Mouse (Mus musculus): ENCODE results near the gene Zic1. TPM values are rescaled to one million over a fixed set of nuclear protein-coding genes. Genes with fewer than 3 reads are reported as not detected.

Zic1 gene
- polyA plus RNA-seq (2014; fragmentation: Nextera tagmentation; extraction: Ambion mirVana) = 14.4 and 14.8 TPM in 2 replicates

GRCm38 (mm10) chr9:91365664-91366063 is at the start of gene Zic1:
Gene Zic1, minus strand, starts transcription at chr9:91365810.
- H3K36me3 ChIP-seq (ENCODE audit: control insufficient read depth, insufficient read depth, low read length) = peaks cover 4% of the 10 kb centered on the region; the same call in 1 of the 2 replicates
- DNase-seq (ENCODE audit: low spot score) (peak; percentile 89), ATAC-seq (peak; percentile 82)
- H3K27ac ChIP-seq (ENCODE audit: low read depth, low read length) = peak within 1 kb of the TSS; percentile 95
- peak within 1 kb of the TSS; percentile 57 for H3K4me2 ChIP-seq (ENCODE audit: low read length)
- H3K4me3 ChIP-seq (ENCODE audit: low read depth, low read length) = peak within 1 kb of the TSS; percentile 60
- no peaks in the 10 kb centered on the region for H3K9me3 ChIP-seq (replicated peaks; ENCODE audit: control insufficient read depth, low read length)
- 0% methylated on average over 31 of the region's 33 CpGs for WGBS
- H3K27me3 ChIP-seq (replicated peaks; ENCODE audit: control insufficient read depth, insufficient read depth, low read length) = peaks cover 34% of the 10 kb centered on the region
- H3K9ac ChIP-seq (ENCODE audit: low read length) = peak within 1 kb of the TSS; percentile 93
- H3K4me1 ChIP-seq (ENCODE audit: control insufficient read depth, insufficient read depth, low read length) = no peaks in the 10 kb centered on the region

- Histone ChIP-seq H3K36me3 (ENCODE audit: control insufficient read depth, insufficient read depth, low read length) (no peaks in the 10 kb centered on the region), H3K4me2 (ENCODE audit: low read length) (peak overlapping the region; percentile 44), H3K4me3 (ENCODE audit: low read depth, low read length) (peak overlapping the region; percentile 13; the same call in 1 of the 2 replicates), H3K9ac (ENCODE audit: low read length) (no peak overlapping the region), H3K4me1 (ENCODE audit: control insufficient read depth, insufficient read depth, low read length) (peaks cover 3% of the 10 kb centered on the region; the same call in 1 of the 2 replicates), H3K27ac (ENCODE audit: low read depth, low read length) (peak overlapping the region; percentile 5), H3K27me3 (replicated peaks; ENCODE audit: control insufficient read depth, insufficient read depth, low read length) (peaks cover 69% of the 10 kb centered on the region), H3K9me3 (replicated peaks; ENCODE audit: control insufficient read depth, low read length) (no peaks in the 10 kb centered on the region)
- 1% methylated on average over 12 of the region's 12 CpGs for WGBS
- peak; percentile 89 for DNase-seq (ENCODE audit: low spot score)
- peak; percentile 83 for ATAC-seq
These were observed 48.5 kb upstream of the Zic1 start for GRCm38 (mm10) chr9:91414007-91414661.

- WGBS = 10% methylated on average over 3 of the region's 3 CpGs
- Histone ChIP-seq H3K9me3 (replicated peaks; ENCODE audit: control insufficient read depth, low read length) (no peaks in the 10 kb centered on the region), H3K27ac (ENCODE audit: low read depth, low read length) (peak overlapping the region; percentile 48; the same call in 1 of the 2 replicates), H3K4me3 (ENCODE audit: low read depth, low read length) (no peak overlapping the region), H3K9ac (ENCODE audit: low read length) (peak overlapping the region; percentile 25; the same call in 1 of the 2 replicates), H3K27me3 (replicated peaks; ENCODE audit: control insufficient read depth, insufficient read depth, low read length) (peaks cover 53% of the 10 kb centered on the region), H3K36me3 (ENCODE audit: control insufficient read depth, insufficient read depth, low read length) (no peaks in the 10 kb centered on the region), H3K4me1 (ENCODE audit: control insufficient read depth, insufficient read depth, low read length) (peaks cover 2% of the 10 kb centered on the region; the same call in 1 of the 2 replicates), H3K4me2 (ENCODE audit: low read length) (peak overlapping the region; percentile 14; the same call in 1 of the 2 replicates)
- no peak for DNase-seq (ENCODE audit: low spot score)
- ATAC-seq = no peak
These were observed 44.2 kb upstream of the Zic1 start for GRCm38 (mm10) chr9:91409771-91410170.

- DNase-seq (ENCODE audit: low spot score) (no peak), ATAC-seq (no peak)
- Histone ChIP-seq H3K4me2 (ENCODE audit: low read length) (peak overlapping the region; percentile 41), H3K36me3 (ENCODE audit: control insufficient read depth, insufficient read depth, low read length) (no peaks in the 10 kb centered on the region), H3K9me3 (replicated peaks; ENCODE audit: control insufficient read depth, low read length) (no peaks in the 10 kb centered on the region), H3K27me3 (replicated peaks; ENCODE audit: control insufficient read depth, insufficient read depth, low read length) (peaks cover 77% of the 10 kb centered on the region), H3K4me1 (ENCODE audit: control insufficient read depth, insufficient read depth, low read length) (no peaks in the 10 kb centered on the region), H3K9ac (ENCODE audit: low read length) (peak overlapping the region; percentile 57; the same call in 1 of the 2 replicates), H3K27ac (ENCODE audit: low read depth, low read length) (peak overlapping the region; percentile 55), H3K4me3 (ENCODE audit: low read depth, low read length) (peak overlapping the region; percentile 16)
- 2% methylated on average over 6 of the region's 6 CpGs for WGBS
These were observed 40.7 kb upstream of the Zic1 start for GRCm38 (mm10) chr9:91406258-91406763.

GRCm38 (mm10) chr9:91405753-91406178 is 40.2 kb upstream of the Zic1 start:
- peaks cover 77% of the 10 kb centered on the region for H3K27me3 ChIP-seq (replicated peaks; ENCODE audit: control insufficient read depth, insufficient read depth, low read length)
- H3K27ac ChIP-seq (ENCODE audit: low read depth, low read length) = peak overlapping the region; percentile 55
- H3K9ac ChIP-seq (ENCODE audit: low read length) = peak overlapping the region; percentile 57
- peak overlapping the region; percentile 41 for H3K4me2 ChIP-seq (ENCODE audit: low read length)
- ATAC-seq = 0 out of 2 replicates have a peak, but pooled peaks have one; percentile 25
- no peaks in the 10 kb centered on the region for H3K9me3 ChIP-seq (replicated peaks; ENCODE audit: control insufficient read depth, low read length)
- H3K36me3 ChIP-seq (ENCODE audit: control insufficient read depth, insufficient read depth, low read length) = no peaks in the 10 kb centered on the region
- H3K4me1 ChIP-seq (ENCODE audit: control insufficient read depth, insufficient read depth, low read length) = no peaks in the 10 kb centered on the region
- H3K4me3 ChIP-seq (ENCODE audit: low read depth, low read length) = peak overlapping the region; percentile 16
- DNase-seq (ENCODE audit: low spot score) = no peak
- WGBS = under 1% methylated on average over 16 of the region's 16 CpGs

- Histone ChIP-seq H3K4me3 (ENCODE audit: low read depth, low read length) (peak overlapping the region; percentile 16), H3K4me2 (ENCODE audit: low read length) (peak overlapping the region; percentile 41), H3K27me3 (replicated peaks; ENCODE audit: control insufficient read depth, insufficient read depth, low read length) (peaks cover 77% of the 10 kb centered on the region), H3K36me3 (ENCODE audit: control insufficient read depth, insufficient read depth, low read length) (no peaks in the 10 kb centered on the region), H3K9me3 (replicated peaks; ENCODE audit: control insufficient read depth, low read length) (no peaks in the 10 kb centered on the region), H3K27ac (ENCODE audit: low read depth, low read length) (peak overlapping the region; percentile 55), H3K9ac (ENCODE audit: low read length) (peak overlapping the region; percentile 57), H3K4me1 (ENCODE audit: control insufficient read depth, insufficient read depth, low read length) (no peaks in the 10 kb centered on the region)
- under 1% methylated on average over 27 of the region's 27 CpGs for WGBS
- ATAC-seq = no peak
- no peak for DNase-seq (ENCODE audit: low spot score)
These were observed 39.5 kb upstream of the Zic1 start for GRCm38 (mm10) chr9:91404905-91405752.

- peak overlapping the region; percentile 48; the same call in 1 of the 2 replicates for H3K27ac ChIP-seq (ENCODE audit: low read depth, low read length)
- H3K36me3 ChIP-seq (ENCODE audit: control insufficient read depth, insufficient read depth, low read length) = no peaks in the 10 kb centered on the region
- ATAC-seq (no peak), DNase-seq (ENCODE audit: low spot score) (no peak)
- H3K4me2 ChIP-seq (ENCODE audit: low read length) = peak overlapping the region; percentile 41
- peaks cover 76% of the 10 kb centered on the region for H3K27me3 ChIP-seq (replicated peaks; ENCODE audit: control insufficient read depth, insufficient read depth, low read length)
- H3K4me1 ChIP-seq (ENCODE audit: control insufficient read depth, insufficient read depth, low read length) = no peaks in the 10 kb centered on the region
- WGBS = 2% methylated on average over 13 of the region's 13 CpGs
- 0 out of 2 replicates have a peak overlapping the region, but pooled peaks have one; percentile 25 for H3K9ac ChIP-seq (ENCODE audit: low read length)
- peak overlapping the region; percentile 16; the same call in 1 of the 2 replicates for H3K4me3 ChIP-seq (ENCODE audit: low read depth, low read length)
- H3K9me3 ChIP-seq (replicated peaks; ENCODE audit: control insufficient read depth, low read length) = no peaks in the 10 kb centered on the region
These were observed 38.6 kb upstream of the Zic1 start for GRCm38 (mm10) chr9:91404229-91404628.

- H3K27ac ChIP-seq (ENCODE audit: low read depth, low read length) = peak overlapping the region; percentile 21; the same call in 1 of the 2 replicates
- H3K4me2 ChIP-seq (ENCODE audit: low read length) = no peak overlapping the region
- DNase-seq (ENCODE audit: low spot score) = no peak
- no peaks in the 10 kb centered on the region for H3K9me3 ChIP-seq (replicated peaks; ENCODE audit: control insufficient read depth, low read length)
- H3K4me3 ChIP-seq (ENCODE audit: low read depth, low read length) = no peak overlapping the region
- no peak for ATAC-seq
- no peak overlapping the region for H3K9ac ChIP-seq (ENCODE audit: low read length)
- no peaks in the 10 kb centered on the region for H3K4me1 ChIP-seq (ENCODE audit: control insufficient read depth, insufficient read depth, low read length)
- no peaks in the 10 kb centered on the region for H3K36me3 ChIP-seq (ENCODE audit: control insufficient read depth, insufficient read depth, low read length)
- peaks cover 89% of the 10 kb centered on the region for H3K27me3 ChIP-seq (replicated peaks; ENCODE audit: control insufficient read depth, insufficient read depth, low read length)
- 9% methylated on average over 10 of the region's 10 CpGs for WGBS
These were observed 35.9 kb upstream of the Zic1 start for GRCm38 (mm10) chr9:91401471-91401870.
